Mouse (Mus musculus) embryo, embryonic 10.5 days (tissue): ENCODE results near the gene Map4k3.

Experiments used
- DNase-seq: peaks from one replicate; pipeline ENCODE4 v3.0.0-alpha.2; 2015; ENCODE audit warnings: low spot score

Gene Map4k3

GRCm38 (mm10) chr17:80729080-80729749 is 930 bp upstream of the Map4k3 start:
- peak; percentile 25 for DNase-seq

- peak; percentile 70 for DNase-seq
These were observed 839 bp downstream of the Map4k3 start for GRCm38 (mm10) chr17:80727341-80727951.

- DNase-seq, result peak; percentile 34
These were observed 1.5 kb downstream of the Map4k3 start for GRCm38 (mm10) chr17:80726821-80727220.

GRCm38 (mm10) chr17:80723092-80723491 is 5.2 kb downstream of the Map4k3 start:
- no peak for DNase-seq

- DNase-seq, result peak; percentile 28
These were observed 6.6 kb downstream of the Map4k3 start for GRCm38 (mm10) chr17:80721670-80722069.

GRCm38 (mm10) chr17:80719309-80719708 is 9.0 kb downstream of the Map4k3 start:
- DNase-seq, result no peak

GRCm38 (mm10) chr17:80718243-80718642 is 10.0 kb downstream of the Map4k3 start:
- no peak for DNase-seq

GRCm38 (mm10) chr17:80713588-80713987 is 14.7 kb downstream of the Map4k3 start:
- DNase-seq, result no peak

- peak; percentile 67 for DNase-seq
These were observed 18.1 kb downstream of the Map4k3 start for GRCm38 (mm10) chr17:80709921-80710838.

GRCm38 (mm10) chr17:80708803-80709202 is 19.5 kb downstream of the Map4k3 start:
- no peak for DNase-seq

GRCm38 (mm10) chr17:80707176-80707575 is 21.1 kb downstream of the Map4k3 start:
- no peak for DNase-seq

GRCm38 (mm10) chr17:80706608-80707007 is 21.7 kb downstream of the Map4k3 start:
- DNase-seq, result no peak

GRCm38 (mm10) chr17:80701687-80702086 is 26.6 kb downstream of the Map4k3 start:
- no peak for DNase-seq

GRCm38 (mm10) chr17:80698930-80699329 is 29.4 kb downstream of the Map4k3 start:
- DNase-seq, result no peak

- DNase-seq, result no peak
These were observed 29.9 kb downstream of the Map4k3 start for GRCm38 (mm10) chr17:80698191-80698901.

- no peak for DNase-seq
These were observed 31.3 kb downstream of the Map4k3 start for GRCm38 (mm10) chr17:80696956-80697355.

GRCm38 (mm10) chr17:80696210-80696609 is 32.1 kb downstream of the Map4k3 start:
- DNase-seq, result no peak

GRCm38 (mm10) chr17:80693707-80694106 is 34.6 kb downstream of the Map4k3 start:
- DNase-seq, result no peak

- DNase-seq, result no peak
These were observed 36.1 kb downstream of the Map4k3 start for GRCm38 (mm10) chr17:80692183-80692582.

GRCm38 (mm10) chr17:80688701-80689100 is 39.6 kb downstream of the Map4k3 start:
- no peak for DNase-seq

GRCm38 (mm10) chr17:80686066-80686465 is 42.2 kb downstream of the Map4k3 start:
- no peak for DNase-seq
